Mouse (Mus musculus) midbrain, embryonic 10.5 days (tissue): Measurements from ENCODE around the gene Krtap5-4. TPM values are rescaled to one million over a fixed set of nuclear protein-coding genes. Genes with fewer than 3 reads are reported as not detected.
"Not testable (repeated sequence)": the region's sequence is repeated elsewhere in the genome, so short reads cannot be mapped to it uniquely, and the experiment has no call there.

Experiments used
- DNase-seq: peaks from one replicate; pipeline ENCODE4 v3.0.0-alpha.2; 2017; ENCODE audit warnings: low spot score
- H3K27ac ChIP-seq: fragments of 300-500 bp; sonication (generic); replicated peaks from 2 replicates; pipeline ENCODE4 v1.5.1; 2016; ENCODE audit warnings: mild to moderate bottlenecking
- H3K27me3 ChIP-seq: fragments of 300-500 bp; sonication (generic); 2 replicates; pipeline ENCODE4 v1.6.1; 2016; ENCODE audit warnings: low read depth, mild to moderate bottlenecking; ENCODE audit not compliant: poor library complexity, severe bottlenecking
- H3K36me3 ChIP-seq: fragments of 300-500 bp; sonication (generic); 2 replicates; pipeline ENCODE4 v1.6.1; 2016; ENCODE audit warnings: mild to moderate bottlenecking, moderate library complexity
- H3K4me1 ChIP-seq: fragments of 300-500 bp; sonication (generic); 2 replicates; pipeline ENCODE4 v1.6.1; 2016
- H3K4me3 ChIP-seq: fragments of 300-500 bp; sonication (generic); 2 replicates; pipeline ENCODE4 v1.5.1; 2016; ENCODE audit warnings: mild to moderate bottlenecking, moderate library complexity
- H3K9me3 ChIP-seq: fragments of 300-500 bp; sonication (generic); replicated peaks from 2 replicates; pipeline ENCODE4 v1.6.1; 2016; ENCODE audit warnings: mild to moderate bottlenecking
- WGBS: fragments of 180-500 bp; shearing (Covaris S2); methylation state at CpG from one replicate; pipeline ENCODE4 v1.1.7; 2016; 5-methylcytosine and 5-hydroxymethylcytosine counted together
- polyA plus RNA-seq: library from polyadenylated mRNA; unstranded; fragments of >200 nt; fragmentation: Nextera tagmentation; extraction: Ambion mirVana; gene quantifications from 2 replicates; pipeline ENCODE4 v1.2.1, GENCODE M21; 2016

Krtap5-4 gene
- polyA plus RNA-seq, 1 experiment from 2014 or later = not detected

- no peaks in the 10 kb centered on the region for H3K9me3 ChIP-seq
- DNase-seq = no peak
- WGBS = 79% methylated on average over 9 of the region's 9 CpGs
- H3K4me1 ChIP-seq = peaks cover 25% of the 10 kb centered on the region
- no peak overlapping the region for H3K4me3 ChIP-seq
- H3K27me3 ChIP-seq = no peaks in the 10 kb centered on the region
- 0 out of 2 replicates have a peak overlapping the region, but pooled peaks have one; percentile 1 for H3K27ac ChIP-seq
- H3K36me3 ChIP-seq = no peaks in the 10 kb centered on the region
Observed at GRCm38 (mm10) chr7:142326714-142327445, 23.5 kb downstream of the Krtap5-4 start.

DNA sequence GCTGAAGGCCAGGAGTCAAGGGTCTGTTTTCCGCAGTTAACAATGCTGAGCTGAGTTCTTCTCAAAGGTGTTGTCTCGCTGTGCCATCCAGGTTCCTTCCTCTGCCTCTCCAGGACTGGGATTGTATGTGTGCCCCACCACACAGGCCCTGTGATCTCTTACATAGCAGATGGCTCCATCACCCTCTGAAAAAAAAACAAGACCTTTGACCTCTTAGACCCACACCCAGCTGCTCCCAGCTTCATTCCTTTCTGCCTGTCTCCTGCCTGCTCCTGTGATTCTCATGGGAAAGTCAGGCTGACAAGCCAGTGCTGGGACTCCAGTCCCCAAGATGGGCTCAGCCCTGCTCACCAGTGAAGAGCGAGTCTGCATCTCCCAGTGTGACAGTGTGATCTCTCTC lies 25.2 kb downstream of the Krtap5-4 start:
- 53% methylated on average over 3 of the region's 3 CpGs for WGBS
- Histone ChIP-seq H3K27me3 (no peaks in the 10 kb centered on the region), H3K27ac (peak overlapping the region; percentile 68), H3K36me3 (no peaks in the 10 kb centered on the region), H3K4me3 (no peak overlapping the region), H3K4me1 (peaks cover 23% of the 10 kb centered on the region), H3K9me3 (no peaks in the 10 kb centered on the region)
- DNase-seq = peak; percentile 25

DNA sequence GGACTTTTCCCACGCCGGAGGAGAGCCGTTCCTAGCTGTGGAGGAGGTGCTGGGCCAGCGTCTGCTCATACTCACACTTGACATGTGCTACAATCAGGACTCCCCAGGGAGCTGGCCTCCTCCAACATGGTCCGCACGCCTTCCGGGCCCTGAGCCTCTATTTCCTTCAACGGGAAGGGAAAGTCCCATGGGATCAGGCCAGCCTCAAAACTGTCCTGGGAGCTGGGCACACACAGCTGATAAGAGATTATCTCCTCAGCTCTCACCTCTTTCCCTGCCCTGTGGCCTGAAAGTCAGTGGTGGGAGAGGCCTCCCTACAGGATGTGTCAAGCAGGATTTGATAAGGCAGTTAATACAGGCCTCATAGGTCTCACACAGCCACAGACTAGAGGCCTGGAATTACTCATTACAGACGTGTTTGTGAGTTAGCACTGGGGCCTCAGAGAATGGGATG lies 26.9 kb downstream of the Krtap5-4 start:
- Histone ChIP-seq H3K4me1 (peaks cover 25% of the 10 kb centered on the region), H3K36me3 (no peaks in the 10 kb centered on the region), H3K27me3 (no peaks in the 10 kb centered on the region), H3K27ac (0 out of 2 replicates have a peak overlapping the region, but pooled peaks have one; percentile 17), H3K9me3 (no peaks in the 10 kb centered on the region), H3K4me3 (no peak overlapping the region)
- 79% methylated on average over 9 of the region's 9 CpGs for WGBS
- DNase-seq = no peak

DNA sequence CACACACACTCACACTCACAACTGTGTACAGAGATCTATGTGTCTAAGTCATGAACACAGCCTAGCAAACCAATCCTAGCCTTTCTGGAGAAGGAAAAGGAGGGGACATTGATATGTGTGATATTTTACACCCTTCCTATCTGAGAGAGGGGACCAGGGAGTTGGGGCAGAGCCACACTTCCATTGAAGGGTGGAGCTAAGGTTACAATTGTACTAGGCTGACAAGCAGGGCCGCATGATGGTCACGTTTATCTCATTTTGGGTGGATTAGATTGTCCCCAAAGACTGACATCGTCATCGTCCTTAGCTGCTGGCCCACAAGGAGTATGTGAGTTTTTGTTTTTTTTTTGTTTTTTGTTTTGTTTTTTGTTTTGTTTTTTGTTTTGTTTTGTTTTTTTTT lies 27.9 kb downstream of the Krtap5-4 start:
- no peaks in the 10 kb centered on the region for H3K9me3 ChIP-seq
- WGBS = 85% methylated on average over 4 of the region's 4 CpGs
- no peak overlapping the region for H3K4me3 ChIP-seq
- H3K36me3 ChIP-seq = no peaks in the 10 kb centered on the region
- H3K4me1 ChIP-seq = peaks cover 27% of the 10 kb centered on the region
- no peak overlapping the region for H3K27ac ChIP-seq
- no peaks in the 10 kb centered on the region for H3K27me3 ChIP-seq
- DNase-seq = no peak

DNA sequence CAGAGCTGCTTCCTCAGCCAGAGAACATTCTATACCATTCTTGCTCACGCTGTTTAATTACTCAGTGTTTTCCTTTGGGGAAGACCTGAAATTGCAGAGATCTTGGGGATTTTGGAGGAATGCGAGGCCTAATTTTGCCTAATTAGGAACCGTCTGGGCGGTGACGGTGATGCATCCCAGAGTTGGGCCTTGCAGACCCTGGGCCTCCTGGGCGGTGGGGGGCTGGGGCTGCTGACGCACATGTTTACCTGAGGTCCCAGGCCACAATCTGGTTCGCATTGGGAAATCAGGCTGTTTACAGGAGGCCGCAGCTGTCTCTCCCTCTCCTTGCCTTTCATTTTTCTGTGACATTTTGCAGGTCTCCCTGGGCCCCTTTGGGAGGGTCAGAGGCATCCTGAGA lies 29.4 kb downstream of the Krtap5-4 start:
- WGBS = 73% methylated on average over 5 of the region's 9 CpGs
- H3K36me3 ChIP-seq, H3K27ac ChIP-seq, DNase-seq, H3K4me3 ChIP-seq, H3K9me3 ChIP-seq, H3K27me3 ChIP-seq: not testable (repeated sequence)
- H3K4me1 ChIP-seq = peaks cover 27% of the 10 kb centered on the region

GRCm38 (mm10) chr7:142334246-142334645 lies 30.9 kb downstream of the Krtap5-4 start:
- Histone ChIP-seq H3K4me3 (no peak overlapping the region), H3K4me1 (peaks cover 15% of the 10 kb centered on the region), H3K9me3 (no peaks in the 10 kb centered on the region), H3K27me3 (no peaks in the 10 kb centered on the region), H3K27ac (peak overlapping the region; percentile 64), H3K36me3 (no peaks in the 10 kb centered on the region)
- DNase-seq = peak; percentile 90
- WGBS = 3% methylated on average over 3 of the region's 3 CpGs

GRCm38 (mm10) chr7:142335151-142335550 lies 31.8 kb downstream of the Krtap5-4 start:
- no peaks in the 10 kb centered on the region for H3K27me3 ChIP-seq
- no peak overlapping the region for H3K27ac ChIP-seq
- peaks cover 8% of the 10 kb centered on the region for H3K4me1 ChIP-seq
- DNase-seq = no peak
- no peaks in the 10 kb centered on the region for H3K36me3 ChIP-seq
- no peak overlapping the region for H3K4me3 ChIP-seq
- 80% methylated on average over 8 of the region's 8 CpGs for WGBS
- no peaks in the 10 kb centered on the region for H3K9me3 ChIP-seq

GRCm38 (mm10) chr7:142340269-142340970 lies 37.1 kb downstream of the Krtap5-4 start:
- Histone ChIP-seq H3K27me3 (peaks cover 6% of the 10 kb centered on the region; the same call in 1 of the 2 replicates), H3K36me3 (no peaks in the 10 kb centered on the region), H3K4me3 (no peak overlapping the region), H3K9me3 (no peaks in the 10 kb centered on the region), H3K27ac (0 out of 2 replicates have a peak overlapping the region, but pooled peaks have one; percentile 28), H3K4me1 (peaks cover 5% of the 10 kb centered on the region; the same call in 1 of the 2 replicates)
- WGBS = 62% methylated on average over 10 of the region's 10 CpGs
- no peak for DNase-seq

GRCm38 (mm10) chr7:142341564-142342246 lies 38.4 kb downstream of the Krtap5-4 start:
- no peaks in the 10 kb centered on the region for H3K9me3 ChIP-seq
- 0 out of 2 replicates have a peak, but pooled peaks cover 4% of the 10 kb centered on the region for H3K4me1 ChIP-seq
- H3K4me3 ChIP-seq = no peak overlapping the region
- 82% methylated on average over 10 of the region's 10 CpGs for WGBS
- peaks cover 6% of the 10 kb centered on the region; the same call in 1 of the 2 replicates for H3K27me3 ChIP-seq
- H3K27ac ChIP-seq = no peak overlapping the region
- H3K36me3 ChIP-seq = no peaks in the 10 kb centered on the region
- DNase-seq = no peak

DNA sequence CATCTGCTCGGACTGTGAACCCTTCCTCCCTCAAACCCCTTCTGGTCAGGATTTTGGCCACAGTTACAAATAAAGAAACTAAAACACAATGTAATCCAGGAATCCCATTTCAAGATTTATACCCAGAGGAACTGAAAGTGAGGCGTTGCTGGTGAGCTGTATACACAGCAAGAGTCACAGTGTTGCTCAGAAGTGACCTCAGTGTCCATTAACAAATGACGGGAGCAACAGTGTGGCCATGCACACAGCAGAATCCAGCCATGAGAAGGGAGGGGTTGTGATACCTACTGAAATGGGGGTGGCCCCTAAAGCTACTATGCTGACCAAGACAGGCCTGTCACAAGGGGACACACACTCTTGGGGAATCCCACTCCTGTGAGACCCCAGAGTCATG lies 38.9 kb downstream of the Krtap5-4 start:
- no peak for DNase-seq
- 77% methylated on average over 3 of the region's 3 CpGs for WGBS
- Histone ChIP-seq H3K9me3 (no peaks in the 10 kb centered on the region), H3K27me3 (peaks cover 6% of the 10 kb centered on the region; the same call in 1 of the 2 replicates), H3K4me1 (0 out of 2 replicates have a peak, but pooled peaks cover 4% of the 10 kb centered on the region), H3K4me3 (no peak overlapping the region), H3K27ac (no peak overlapping the region), H3K36me3 (no peaks in the 10 kb centered on the region)

DNA sequence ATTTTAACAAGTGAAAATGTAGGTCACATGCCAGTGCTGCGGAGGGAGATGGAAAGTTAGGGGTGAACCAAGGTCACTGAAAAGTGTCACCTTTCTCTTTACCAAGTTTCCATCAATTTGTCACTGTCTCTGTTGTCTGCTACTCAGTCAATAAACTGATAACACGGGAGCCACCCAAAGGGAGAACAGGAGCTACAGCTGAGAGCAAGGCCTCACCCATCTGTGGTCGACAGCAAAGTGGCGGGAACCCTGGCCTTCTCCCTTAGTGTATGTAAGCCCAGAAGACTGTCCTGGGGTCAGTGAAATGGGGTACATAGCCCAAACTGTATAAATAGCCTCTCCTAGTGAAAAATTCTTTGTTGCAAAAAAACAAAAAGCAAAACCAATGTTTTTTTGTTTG lies 44.2 kb downstream of the Krtap5-4 start:
- Histone ChIP-seq H3K9me3 (no peaks in the 10 kb centered on the region), H3K36me3 (no peaks in the 10 kb centered on the region), H3K27me3 (no peaks in the 10 kb centered on the region), H3K4me1 (peaks cover 5% of the 10 kb centered on the region; the same call in 1 of the 2 replicates), H3K27ac (no peak overlapping the region), H3K4me3 (no peak overlapping the region)
- no peak for DNase-seq
- WGBS = 80% methylated on average over 4 of the region's 4 CpGs

- Histone ChIP-seq H3K4me3 (no peak overlapping the region), H3K27ac (0 out of 2 replicates have a peak overlapping the region, but pooled peaks have one; percentile 14), H3K4me1 (peaks cover 5% of the 10 kb centered on the region; the same call in 1 of the 2 replicates), H3K36me3 (no peaks in the 10 kb centered on the region), H3K9me3 (no peaks in the 10 kb centered on the region), H3K27me3 (no peaks in the 10 kb centered on the region)
- 40% methylated on average over 9 of the region's 9 CpGs for WGBS
- peak; percentile 17 for DNase-seq
Observed at GRCm38 (mm10) chr7:142349308-142349961, 46.1 kb downstream of the Krtap5-4 start.
